Mouse (Mus musculus): ENCODE results near the gene Gdpd3. TPM values are rescaled to one million over a fixed set of nuclear protein-coding genes. Genes with fewer than 3 reads are reported as not detected.

Gdpd3 gene
- polyA plus RNA-seq, 1 experiment from 2014 or later = 0.97 TPM

GRCm38 (mm10) chr7:126740132-126740735 is 25.9 kb upstream of the Gdpd3 start:
- Histone ChIP-seq H3K9me3 (ENCODE audit: control insufficient read depth, low read length) (no peaks in the 10 kb centered on the region), H3K4me1 (replicated peaks; ENCODE audit: control insufficient read depth, insufficient read depth, low read length) (no peaks in the 10 kb centered on the region), H3K27me3 (ENCODE audit: control insufficient read depth, insufficient read depth, low read length) (no peaks in the 10 kb centered on the region), H3K4me3 (ENCODE audit: low read depth, low read length) (no peak overlapping the region), H3K36me3 (ENCODE audit: control insufficient read depth, insufficient read depth, low read length) (no peaks in the 10 kb centered on the region), H3K9ac (ENCODE audit: low read depth, low read length) (no peak overlapping the region), H3K27ac (ENCODE audit: low read depth, low read length) (no peak overlapping the region), H3K4me2 (replicated peaks; ENCODE audit: low read depth, low read length) (no peak overlapping the region)
- 76% methylated on average over 13 of the region's 13 CpGs for WGBS
- ATAC-seq (ENCODE audit: low FRiP score) = no peak
- DNase-seq (ENCODE audit: low spot score) = no peak

DNA sequence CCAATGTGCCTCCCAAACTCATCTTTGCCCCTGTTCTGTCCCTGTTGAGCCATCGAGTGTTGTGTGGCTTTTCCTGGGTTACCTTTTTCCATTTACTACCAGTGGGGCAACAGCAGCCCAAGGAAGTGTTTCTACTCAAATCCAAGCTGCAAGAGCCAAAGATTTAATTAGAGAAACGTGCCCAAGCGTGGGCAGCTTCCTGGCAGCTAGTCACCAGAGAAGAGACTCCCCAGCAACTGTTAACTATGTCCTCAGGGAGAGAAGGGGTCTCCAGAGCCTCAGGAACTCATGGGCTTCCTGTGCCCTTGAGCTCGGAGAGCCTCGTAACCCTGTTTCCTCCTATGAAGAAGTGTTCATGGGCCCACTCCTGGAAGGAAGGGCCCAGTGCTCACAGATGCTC is 25.2 kb upstream of the Gdpd3 start:
- no peak for DNase-seq (ENCODE audit: low spot score)
- H3K9ac ChIP-seq (ENCODE audit: low read depth, low read length) = no peak overlapping the region
- H3K9me3 ChIP-seq (ENCODE audit: control insufficient read depth, low read length) = no peaks in the 10 kb centered on the region
- no peak overlapping the region for H3K27ac ChIP-seq (ENCODE audit: low read depth, low read length)
- H3K4me3 ChIP-seq (ENCODE audit: low read depth, low read length) = no peak overlapping the region
- H3K4me2 ChIP-seq (replicated peaks; ENCODE audit: low read depth, low read length) = no peak overlapping the region
- no peak for ATAC-seq (ENCODE audit: low FRiP score)
- no peaks in the 10 kb centered on the region for H3K4me1 ChIP-seq (replicated peaks; ENCODE audit: control insufficient read depth, insufficient read depth, low read length)
- H3K27me3 ChIP-seq (ENCODE audit: control insufficient read depth, insufficient read depth, low read length) = no peaks in the 10 kb centered on the region
- H3K36me3 ChIP-seq (ENCODE audit: control insufficient read depth, insufficient read depth, low read length) = no peaks in the 10 kb centered on the region
- 88% methylated on average over 5 of the region's 5 CpGs for WGBS

GRCm38 (mm10) chr7:126741452-126741851 is 24.7 kb upstream of the Gdpd3 start:
- Histone ChIP-seq H3K4me3 (ENCODE audit: low read depth, low read length) (no peak overlapping the region), H3K9me3 (ENCODE audit: control insufficient read depth, low read length) (no peaks in the 10 kb centered on the region), H3K4me1 (replicated peaks; ENCODE audit: control insufficient read depth, insufficient read depth, low read length) (no peaks in the 10 kb centered on the region), H3K27me3 (ENCODE audit: control insufficient read depth, insufficient read depth, low read length) (no peaks in the 10 kb centered on the region), H3K27ac (ENCODE audit: low read depth, low read length) (no peak overlapping the region), H3K36me3 (ENCODE audit: control insufficient read depth, insufficient read depth, low read length) (no peaks in the 10 kb centered on the region), H3K9ac (ENCODE audit: low read depth, low read length) (no peak overlapping the region), H3K4me2 (replicated peaks; ENCODE audit: low read depth, low read length) (no peak overlapping the region)
- 91% methylated on average over 5 of the region's 5 CpGs for WGBS
- ATAC-seq (ENCODE audit: low FRiP score) = no peak
- DNase-seq (ENCODE audit: low spot score) = no peak

DNA sequence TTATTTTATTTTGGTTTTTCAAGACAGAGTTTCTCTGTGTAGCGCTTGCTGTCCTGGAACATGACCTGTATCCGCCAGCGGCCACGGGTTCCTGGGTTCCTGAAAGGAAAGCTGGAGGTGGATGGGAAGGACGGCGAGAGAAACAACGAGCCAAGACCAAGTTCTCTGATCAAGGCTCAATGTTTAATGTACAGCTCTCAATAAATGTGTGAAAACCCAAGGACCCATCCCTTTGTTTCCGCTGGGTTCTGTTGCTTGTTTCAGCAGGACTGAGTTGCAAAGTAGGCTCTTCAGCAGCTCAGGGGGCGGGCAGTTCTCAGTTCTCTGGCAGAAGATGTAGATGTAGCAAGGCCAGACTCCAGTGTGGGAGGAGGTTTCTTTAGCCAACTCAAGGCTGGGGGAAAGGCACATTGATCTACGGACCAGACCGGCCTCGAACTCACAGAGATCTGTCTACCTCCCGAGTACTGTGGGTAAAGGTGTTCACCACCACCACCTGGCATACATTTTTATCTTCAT is 24.1 kb upstream of the Gdpd3 start:
- no peaks in the 10 kb centered on the region for H3K9me3 ChIP-seq (ENCODE audit: control insufficient read depth, low read length)
- H3K36me3 ChIP-seq (ENCODE audit: control insufficient read depth, insufficient read depth, low read length) = no peaks in the 10 kb centered on the region
- DNase-seq (ENCODE audit: low spot score) = no peak
- no peaks in the 10 kb centered on the region for H3K27me3 ChIP-seq (ENCODE audit: control insufficient read depth, insufficient read depth, low read length)
- no peak overlapping the region for H3K4me3 ChIP-seq (ENCODE audit: low read depth, low read length)
- H3K4me2 ChIP-seq (replicated peaks; ENCODE audit: low read depth, low read length) = no peak overlapping the region
- no peak overlapping the region for H3K9ac ChIP-seq (ENCODE audit: low read depth, low read length)
- H3K4me1 ChIP-seq (replicated peaks; ENCODE audit: control insufficient read depth, insufficient read depth, low read length) = no peaks in the 10 kb centered on the region
- H3K27ac ChIP-seq (ENCODE audit: low read depth, low read length) = no peak overlapping the region
- ATAC-seq (ENCODE audit: low FRiP score) = no peak
- WGBS = 89% methylated on average over 13 of the region's 13 CpGs

DNA sequence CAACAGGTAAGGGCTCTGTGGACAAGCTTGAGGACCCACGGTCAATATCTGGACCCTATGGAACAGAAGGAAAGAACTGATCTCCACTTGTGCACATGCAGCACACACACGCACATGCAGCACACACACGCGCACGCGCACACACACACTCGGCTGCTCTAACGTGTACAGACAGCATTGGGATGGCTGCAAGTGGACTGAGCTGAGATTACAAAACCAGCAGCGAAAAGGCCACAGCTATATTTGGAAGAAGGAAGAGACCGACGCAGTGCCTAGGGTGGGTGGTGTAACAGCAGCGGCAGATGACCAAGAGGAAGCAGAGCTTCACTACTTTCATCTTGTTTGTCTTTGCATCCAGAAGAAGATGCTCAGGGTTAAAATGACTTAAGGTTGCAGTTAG is 20.1 kb upstream of the Gdpd3 start:
- DNase-seq (ENCODE audit: low spot score) (no peak), ATAC-seq (ENCODE audit: low FRiP score) (no peak)
- Histone ChIP-seq H3K36me3 (ENCODE audit: control insufficient read depth, insufficient read depth, low read length) (no peaks in the 10 kb centered on the region), H3K9me3 (ENCODE audit: control insufficient read depth, low read length) (no peaks in the 10 kb centered on the region), H3K27ac (ENCODE audit: low read depth, low read length) (no peak overlapping the region), H3K4me2 (replicated peaks; ENCODE audit: low read depth, low read length) (no peak overlapping the region), H3K4me1 (replicated peaks; ENCODE audit: control insufficient read depth, insufficient read depth, low read length) (no peaks in the 10 kb centered on the region), H3K27me3 (ENCODE audit: control insufficient read depth, insufficient read depth, low read length) (no peaks in the 10 kb centered on the region), H3K4me3 (ENCODE audit: low read depth, low read length) (no peak overlapping the region), H3K9ac (ENCODE audit: low read depth, low read length) (no peak overlapping the region)
- WGBS = 91% methylated on average over 12 of the region's 12 CpGs

- Histone ChIP-seq H3K27ac (ENCODE audit: low read depth, low read length) (no peak overlapping the region), H3K4me2 (replicated peaks; ENCODE audit: low read depth, low read length) (no peak overlapping the region), H3K9me3 (ENCODE audit: control insufficient read depth, low read length) (no peaks in the 10 kb centered on the region), H3K9ac (ENCODE audit: low read depth, low read length) (no peak overlapping the region), H3K36me3 (ENCODE audit: control insufficient read depth, insufficient read depth, low read length) (no peaks in the 10 kb centered on the region), H3K27me3 (ENCODE audit: control insufficient read depth, insufficient read depth, low read length) (no peaks in the 10 kb centered on the region), H3K4me1 (replicated peaks; ENCODE audit: control insufficient read depth, insufficient read depth, low read length) (no peaks in the 10 kb centered on the region), H3K4me3 (ENCODE audit: low read depth, low read length) (no peak overlapping the region)
- no peak for DNase-seq (ENCODE audit: low spot score)
- no peak for ATAC-seq (ENCODE audit: low FRiP score)
- WGBS = 41% methylated on average over 6 of the region's 6 CpGs
Measured at GRCm38 (mm10) chr7:126746798-126747197, 19.3 kb upstream of the Gdpd3 start.

DNA sequence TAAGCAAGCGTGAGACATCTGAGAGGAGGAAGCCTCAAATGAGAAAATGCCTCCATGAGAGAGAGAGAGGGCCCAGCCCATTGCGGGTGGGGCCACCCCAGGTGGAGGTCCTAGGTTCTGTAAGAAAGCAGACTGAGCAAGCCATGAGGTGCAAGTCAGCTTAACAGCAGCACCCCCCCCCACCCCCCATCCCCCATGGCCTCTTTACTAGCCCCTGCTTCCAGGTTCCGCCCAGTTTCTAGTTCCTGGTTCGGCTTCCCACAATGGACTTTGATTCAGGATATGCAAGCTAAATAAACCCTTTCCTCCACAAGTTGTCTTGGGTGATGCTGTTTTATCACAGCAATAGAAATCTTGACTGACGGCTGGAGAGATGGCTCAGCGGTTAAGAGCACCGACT is 17.3 kb upstream of the Gdpd3 start:
- Histone ChIP-seq H3K9me3 (ENCODE audit: control insufficient read depth, low read length) (no peaks in the 10 kb centered on the region), H3K36me3 (ENCODE audit: control insufficient read depth, insufficient read depth, low read length) (no peaks in the 10 kb centered on the region), H3K9ac (ENCODE audit: low read depth, low read length) (no peak overlapping the region), H3K27ac (ENCODE audit: low read depth, low read length) (no peak overlapping the region), H3K4me3 (ENCODE audit: low read depth, low read length) (no peak overlapping the region), H3K4me1 (replicated peaks; ENCODE audit: control insufficient read depth, insufficient read depth, low read length) (no peaks in the 10 kb centered on the region), H3K27me3 (ENCODE audit: control insufficient read depth, insufficient read depth, low read length) (no peaks in the 10 kb centered on the region), H3K4me2 (replicated peaks; ENCODE audit: low read depth, low read length) (no peak overlapping the region)
- DNase-seq (ENCODE audit: low spot score) (no peak), ATAC-seq (ENCODE audit: low FRiP score) (no peak)
- 83% methylated on average over 7 of the region's 7 CpGs for WGBS

DNA sequence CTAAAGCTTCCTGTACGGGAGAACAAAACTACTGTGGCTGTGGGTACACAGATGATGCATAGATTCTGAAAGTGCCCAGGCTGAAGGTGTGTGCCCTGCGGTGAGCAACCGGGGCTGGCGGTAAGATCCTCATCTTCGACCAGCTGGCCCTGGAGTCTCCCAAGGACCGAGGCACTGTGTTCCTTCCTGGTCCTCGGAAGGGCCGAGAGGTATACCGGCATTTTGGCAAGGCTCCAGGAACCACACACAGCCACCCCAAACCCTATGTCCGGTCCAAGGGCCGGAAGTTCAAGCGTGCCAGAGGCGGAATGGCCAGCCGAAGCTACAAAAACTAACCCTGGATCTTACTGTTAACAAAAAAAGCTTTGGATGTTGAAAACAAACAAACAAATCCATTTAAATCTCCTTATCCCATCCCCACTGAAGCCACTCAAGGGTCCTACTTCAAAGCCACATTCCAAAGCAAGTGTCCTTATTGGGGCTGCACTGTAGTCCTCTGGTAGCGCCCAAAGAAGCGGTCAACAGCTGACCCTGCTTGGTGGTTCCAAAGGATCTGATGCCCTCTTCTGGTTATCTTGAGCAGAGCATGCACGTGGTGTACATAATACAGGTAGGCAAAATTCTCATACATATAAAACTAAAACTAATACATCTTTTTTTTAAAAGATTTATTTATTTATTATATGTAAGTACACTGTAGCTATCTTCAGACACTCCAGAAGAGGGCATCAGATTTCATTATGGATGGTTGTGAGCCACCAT is 16.4 kb upstream of the Gdpd3 start:
- H3K9ac ChIP-seq (ENCODE audit: low read depth, low read length) = no peak overlapping the region

GRCm38 (mm10) chr7:126754866-126755265 is 11.3 kb upstream of the Gdpd3 start:
- Histone ChIP-seq H3K36me3 (ENCODE audit: control insufficient read depth, insufficient read depth, low read length) (no peaks in the 10 kb centered on the region), H3K9me3 (ENCODE audit: control insufficient read depth, low read length) (no peaks in the 10 kb centered on the region), H3K4me3 (ENCODE audit: low read depth, low read length) (no peak overlapping the region), H3K9ac (ENCODE audit: low read depth, low read length) (peak overlapping the region; percentile 17; the same call in 1 of the 2 replicates), H3K27ac (ENCODE audit: low read depth, low read length) (no peak overlapping the region), H3K4me2 (replicated peaks; ENCODE audit: low read depth, low read length) (no peak overlapping the region), H3K27me3 (ENCODE audit: control insufficient read depth, insufficient read depth, low read length) (no peaks in the 10 kb centered on the region), H3K4me1 (replicated peaks; ENCODE audit: control insufficient read depth, insufficient read depth, low read length) (no peaks in the 10 kb centered on the region; the same call in 1 of the 2 replicates)
- ATAC-seq (ENCODE audit: low FRiP score) = peak; percentile 47; the same call in 1 of the 2 replicates
- DNase-seq (ENCODE audit: low spot score) = peak; percentile 94
- 3% methylated on average over 9 of the region's 9 CpGs for WGBS

More for the DNA sequence above, 16.4 kb upstream of the Gdpd3 start:
- Histone ChIP-seq H3K4me2 (replicated peaks; ENCODE audit: low read depth, low read length) (no peak overlapping the region), H3K4me3 (ENCODE audit: low read depth, low read length) (no peak overlapping the region), H3K36me3 (ENCODE audit: control insufficient read depth, insufficient read depth, low read length) (no peaks in the 10 kb centered on the region), H3K27me3 (ENCODE audit: control insufficient read depth, insufficient read depth, low read length) (no peaks in the 10 kb centered on the region), H3K4me1 (replicated peaks; ENCODE audit: control insufficient read depth, insufficient read depth, low read length) (no peaks in the 10 kb centered on the region), H3K9me3 (ENCODE audit: control insufficient read depth, low read length) (no peaks in the 10 kb centered on the region), H3K27ac (ENCODE audit: low read depth, low read length) (no peak overlapping the region)
- ATAC-seq (ENCODE audit: low FRiP score) (no peak), DNase-seq (ENCODE audit: low spot score) (no peak)
- WGBS = 96% methylated on average over 17 of the region's 17 CpGs

All from hindbrain, embryonic 11.5 days (tissue).